Mouse (Mus musculus) megakaryocyte, embryonic 14.5 days (primary cell): ENCODE results near the gene Ppp1r1c. TPM values are rescaled to one million over a fixed set of nuclear protein-coding genes. Genes with fewer than 3 reads are reported as not detected.

ENCODE experiments used
- H3K27me3 ChIP-seq: replicated peaks from 2 replicates; pipeline ENCODE3; 2012; ENCODE audit warnings: inconsistent platforms
- H3K36me3 ChIP-seq: replicated peaks from 2 replicates; pipeline ENCODE3; 2012; ENCODE audit warnings: low read length, inconsistent platforms, mixed read lengths
- H3K4me1 ChIP-seq: 2 replicates; pipeline ENCODE4 v1.6.1; 2012; ENCODE audit warnings: inconsistent platforms
- H3K4me3 ChIP-seq: replicated peaks from 2 replicates; pipeline ENCODE3; 2012; ENCODE audit warnings: moderate library complexity, mild to moderate bottlenecking, inconsistent platforms
- H3K9me3 ChIP-seq: 2 replicates; pipeline ENCODE4 v1.6.1; 2012; ENCODE audit warnings: inconsistent platforms
- FLI1 ChIP-seq: IDR thresholded peaks from 2 replicates; pipeline ENCODE4 v1.6.1; 2012; ENCODE audit warnings: low read length, inconsistent platforms, mixed read lengths
- GATA1 ChIP-seq: IDR thresholded peaks from 3 replicates; pipeline ENCODE4 v1.6.1; 2012; ENCODE audit warnings: mixed read lengths, low read length, inconsistent platforms, borderline replicate concordance
- polyA plus RNA-seq: library from polyadenylated mRNA; stranded (reverse); fragments of >175 nt; gene quantifications from 2 replicates; pipeline ENCODE4 v1.2.3, GENCODE M21; 2012; ENCODE audit warnings: low replicate concordance; ENCODE audit not compliant: insufficient read depth

The Ppp1r1c gene
- polyA plus RNA-seq, 1 experiment = not detected

DNA sequence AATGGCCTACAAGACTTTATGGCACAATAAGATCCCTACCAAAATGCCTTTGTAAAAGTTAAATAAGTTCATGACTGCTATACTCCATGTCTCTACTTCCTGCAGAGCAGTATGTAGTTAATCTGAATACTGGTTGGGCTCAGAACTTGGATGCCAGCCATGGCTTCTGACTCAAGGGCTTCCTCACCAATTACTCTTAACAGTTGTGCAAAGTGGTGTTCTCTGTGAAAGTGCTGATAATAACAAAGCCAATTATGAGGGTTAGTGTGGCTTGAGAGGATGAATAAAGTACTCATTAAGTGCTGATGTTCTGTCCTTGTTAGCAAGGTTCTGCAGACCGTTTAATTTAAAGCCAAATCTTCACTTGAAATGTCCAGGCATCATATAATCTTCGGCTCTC lies 31.4 kb downstream of the Ppp1r1c start:
- no peak overlapping the region for H3K4me3 ChIP-seq
- TF ChIP-seq GATA1 (no peak), FLI1 (no peak)
- H3K27me3 ChIP-seq = no peaks in the 10 kb centered on the region
- peaks cover 25% of the 10 kb centered on the region for H3K9me3 ChIP-seq
- H3K36me3 ChIP-seq = no peaks in the 10 kb centered on the region
- 0 out of 2 replicates have a peak, but pooled peaks cover 3% of the 10 kb centered on the region for H3K4me1 ChIP-seq

DNA sequence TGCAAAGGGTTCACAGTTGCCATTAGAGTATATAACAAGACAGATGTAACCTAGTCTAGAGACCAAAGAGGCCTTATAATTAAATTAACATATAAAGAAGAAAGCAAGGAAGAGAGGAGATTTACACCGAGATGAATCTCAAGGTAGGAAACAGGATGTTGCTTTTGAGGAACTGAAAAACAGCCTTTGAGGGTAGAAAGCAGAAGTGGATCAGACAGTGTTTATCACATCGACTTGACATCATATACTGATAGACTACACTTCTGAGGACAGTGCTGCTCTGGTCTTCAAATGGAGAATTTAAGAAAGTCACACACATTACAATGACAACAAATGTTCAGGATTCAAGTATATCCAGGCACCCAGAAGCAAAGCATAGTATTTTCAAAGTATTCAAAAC lies 34.4 kb downstream of the Ppp1r1c start:
- Histone ChIP-seq H3K4me1 (0 out of 2 replicates have a peak, but pooled peaks cover 3% of the 10 kb centered on the region), H3K9me3 (peaks cover 21% of the 10 kb centered on the region), H3K27me3 (no peaks in the 10 kb centered on the region), H3K4me3 (no peak overlapping the region), H3K36me3 (no peaks in the 10 kb centered on the region)
- no peak for TF ChIP-seq FLI1
- TF ChIP-seq GATA1 = no peak

DNA sequence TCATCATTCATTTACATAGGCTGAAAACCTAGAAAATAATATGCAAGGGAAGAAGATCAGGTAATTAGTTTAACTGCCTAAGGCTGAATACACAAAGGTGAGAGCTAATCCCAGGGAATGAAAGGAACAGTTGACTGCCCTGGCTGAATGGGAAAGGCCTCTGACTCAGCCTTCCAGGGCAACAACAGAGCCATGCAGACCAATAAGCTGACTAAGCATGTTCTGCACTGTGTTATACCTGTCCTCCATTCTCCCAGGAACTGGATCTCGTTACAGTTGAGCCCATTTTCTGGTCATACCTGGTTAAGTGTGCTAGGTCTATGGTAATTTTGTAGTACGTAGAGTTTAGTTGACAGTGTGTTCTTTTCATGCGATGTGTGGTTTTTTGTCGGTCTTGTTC lies 36.6 kb downstream of the Ppp1r1c start:
- peaks cover 7% of the 10 kb centered on the region for H3K9me3 ChIP-seq
- H3K36me3 ChIP-seq = no peaks in the 10 kb centered on the region
- TF ChIP-seq GATA1 = no peak
- TF ChIP-seq FLI1 = no peak
- 0 out of 2 replicates have a peak, but pooled peaks cover 2% of the 10 kb centered on the region for H3K4me1 ChIP-seq
- H3K27me3 ChIP-seq = no peaks in the 10 kb centered on the region
- H3K4me3 ChIP-seq = no peak overlapping the region

DNA sequence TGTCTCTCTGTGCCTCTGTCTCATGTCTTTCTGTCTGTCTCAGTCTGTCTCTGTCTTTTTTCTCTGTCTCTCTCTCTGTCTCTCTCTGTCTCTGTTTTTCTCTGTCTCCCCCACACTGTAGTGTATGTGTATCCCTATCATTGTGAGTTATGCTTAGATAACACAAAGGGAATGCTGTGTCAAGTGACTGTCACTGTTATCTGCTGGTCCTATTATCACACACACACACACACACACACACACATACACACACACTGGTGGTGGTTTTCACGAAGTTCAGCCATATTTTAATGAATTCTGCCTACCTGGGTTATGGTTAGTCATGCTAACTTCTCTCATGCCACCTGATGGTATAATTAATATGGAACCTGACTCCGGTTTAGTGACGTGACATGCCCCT lies 44.1 kb downstream of the Ppp1r1c start:
- TF ChIP-seq FLI1 = no peak
- no peak for TF ChIP-seq GATA1
- H3K36me3 ChIP-seq = no peaks in the 10 kb centered on the region
- H3K4me1 ChIP-seq = peaks cover 14% of the 10 kb centered on the region
- no peak overlapping the region for H3K4me3 ChIP-seq
- no peaks in the 10 kb centered on the region for H3K9me3 ChIP-seq
- no peaks in the 10 kb centered on the region for H3K27me3 ChIP-seq

DNA sequence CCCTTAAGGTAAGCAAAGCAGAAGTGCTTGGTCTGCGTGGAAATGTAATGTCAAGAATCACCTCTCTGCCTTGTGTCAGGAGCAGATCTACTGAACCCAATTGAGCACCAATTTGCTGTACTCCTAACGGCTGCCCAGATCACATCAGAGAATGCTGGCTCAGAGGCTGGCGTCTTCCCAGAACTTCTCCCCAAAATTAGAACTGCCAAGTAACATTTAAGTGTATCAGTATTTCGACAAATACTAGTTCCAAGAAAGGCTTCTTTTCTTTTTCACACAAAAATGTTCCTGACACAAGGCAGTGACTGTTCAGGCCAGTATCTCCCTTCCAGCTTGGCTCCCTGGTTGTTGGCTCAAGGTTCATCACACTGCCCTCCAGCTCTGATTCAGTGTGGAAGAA lies 52.4 kb downstream of the Ppp1r1c start:
- no peaks in the 10 kb centered on the region for H3K9me3 ChIP-seq
- no peaks in the 10 kb centered on the region for H3K36me3 ChIP-seq
- no peaks in the 10 kb centered on the region for H3K27me3 ChIP-seq
- H3K4me3 ChIP-seq = no peak overlapping the region
- peaks cover 27% of the 10 kb centered on the region for H3K4me1 ChIP-seq
- TF ChIP-seq FLI1 (no peak), GATA1 (no peak)

DNA sequence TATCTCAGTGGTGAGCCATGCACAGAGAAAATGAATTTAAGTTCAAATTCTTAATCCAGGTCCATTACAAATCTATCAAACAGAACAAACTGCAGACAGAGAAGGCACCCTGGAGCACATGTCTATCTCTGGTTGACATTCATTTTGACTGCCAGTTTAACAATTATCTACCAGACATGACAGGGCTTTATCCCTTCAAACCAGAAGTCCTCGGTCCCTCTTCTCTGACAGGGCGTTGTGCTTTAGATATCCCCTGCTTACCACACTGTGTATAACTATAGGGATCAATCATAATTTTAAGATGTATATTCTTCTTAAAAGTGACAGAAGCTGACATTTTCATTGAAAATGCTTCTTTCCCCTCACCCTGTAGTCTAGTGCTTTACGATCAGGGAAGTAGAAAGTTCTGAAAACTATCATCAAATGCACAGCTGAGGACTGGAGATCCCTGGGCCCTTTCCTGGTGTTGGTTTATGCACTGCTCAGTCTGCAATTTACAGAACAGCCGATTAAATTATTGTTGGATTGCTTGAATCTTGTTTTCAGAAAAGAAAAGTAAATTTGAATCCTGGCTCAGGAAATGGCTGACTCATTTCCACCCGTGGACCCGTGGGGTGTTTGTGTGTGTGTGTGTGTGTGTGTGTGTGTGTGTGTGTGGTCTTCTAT lies 55.3 kb downstream of the Ppp1r1c start:
- TF ChIP-seq FLI1 = no peak
- H3K27me3 ChIP-seq = no peaks in the 10 kb centered on the region
- no peaks in the 10 kb centered on the region for H3K9me3 ChIP-seq
- no peak overlapping the region for H3K4me3 ChIP-seq
- no peaks in the 10 kb centered on the region for H3K36me3 ChIP-seq
- peaks cover 21% of the 10 kb centered on the region for H3K4me1 ChIP-seq

DNA sequence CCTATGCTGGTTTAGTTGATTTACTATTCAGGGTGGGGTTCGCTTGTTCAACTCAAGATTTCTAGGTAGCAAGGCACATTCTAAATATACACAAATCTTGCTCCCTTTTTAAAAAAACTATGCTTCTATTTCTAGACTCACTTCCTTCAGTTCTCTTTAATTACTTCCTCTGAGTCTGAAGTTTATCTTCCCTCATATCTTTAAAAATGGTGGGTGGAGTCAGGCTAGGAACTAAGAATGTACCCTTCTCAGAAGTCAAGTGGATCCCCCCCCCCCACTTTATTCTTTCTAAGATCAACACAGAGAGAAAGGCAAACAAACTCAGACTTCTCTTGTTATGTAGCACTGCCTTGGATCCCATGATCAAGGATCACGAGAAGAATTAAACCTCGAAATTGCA lies 57.5 kb downstream of the Ppp1r1c start:
- no peak for TF ChIP-seq FLI1
- no peak for TF ChIP-seq GATA1

DNA sequence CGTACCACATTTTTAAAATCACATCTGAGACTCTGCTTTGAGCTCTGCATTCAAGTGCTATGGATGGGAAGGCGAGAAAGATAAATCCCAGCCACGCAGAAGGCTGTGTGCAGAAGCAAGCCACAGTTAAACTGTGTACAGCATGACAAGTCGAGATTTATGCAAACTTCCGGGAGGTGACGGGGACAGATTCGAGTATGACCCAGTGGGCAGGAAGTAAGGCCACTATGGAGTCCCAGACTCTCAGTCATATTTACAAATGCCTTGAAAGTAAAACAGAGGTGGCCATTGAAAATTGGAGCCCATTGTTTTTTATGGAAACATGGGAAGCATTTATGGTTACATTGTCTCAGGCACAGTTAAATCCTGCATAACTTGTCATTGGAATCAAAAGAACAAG lies 58.1 kb downstream of the Ppp1r1c start:
- TF ChIP-seq GATA1 (no peak), FLI1 (no peak)
- Histone ChIP-seq H3K27me3 (no peaks in the 10 kb centered on the region), H3K4me3 (no peak overlapping the region), H3K4me1 (peaks cover 11% of the 10 kb centered on the region), H3K36me3 (no peaks in the 10 kb centered on the region), H3K9me3 (no peaks in the 10 kb centered on the region)

More for the DNA sequence above, 57.5 kb downstream of the Ppp1r1c start:
- Histone ChIP-seq H3K27me3 (no peaks in the 10 kb centered on the region), H3K4me1 (peaks cover 15% of the 10 kb centered on the region), H3K36me3 (no peaks in the 10 kb centered on the region), H3K4me3 (no peak overlapping the region), H3K9me3 (no peaks in the 10 kb centered on the region)

DNA sequence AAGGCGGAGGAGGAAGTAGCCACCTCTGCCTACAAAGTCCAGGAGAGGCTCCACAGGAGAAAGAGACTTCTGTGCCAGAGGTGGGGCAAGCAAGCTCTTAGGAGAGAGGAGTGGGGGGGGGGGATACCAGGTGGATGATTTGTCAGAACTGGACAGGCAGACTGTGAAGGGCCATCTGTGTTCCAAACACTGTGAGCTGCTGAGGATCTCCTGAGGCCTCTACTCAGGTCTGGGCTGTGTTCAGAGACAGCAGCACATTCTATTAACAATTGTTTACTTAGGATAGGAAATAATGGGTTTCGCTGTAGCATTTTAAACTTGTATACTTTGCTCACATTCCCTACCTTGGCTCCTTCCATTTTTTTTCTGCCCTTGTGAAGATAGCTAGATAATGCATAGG lies 61.0 kb downstream of the Ppp1r1c start:
- Histone ChIP-seq H3K9me3 (no peaks in the 10 kb centered on the region), H3K27me3 (no peaks in the 10 kb centered on the region), H3K4me3 (no peak overlapping the region), H3K4me1 (peaks cover 10% of the 10 kb centered on the region), H3K36me3 (no peaks in the 10 kb centered on the region)
- TF ChIP-seq GATA1 = no peak
- no peak for TF ChIP-seq FLI1

DNA sequence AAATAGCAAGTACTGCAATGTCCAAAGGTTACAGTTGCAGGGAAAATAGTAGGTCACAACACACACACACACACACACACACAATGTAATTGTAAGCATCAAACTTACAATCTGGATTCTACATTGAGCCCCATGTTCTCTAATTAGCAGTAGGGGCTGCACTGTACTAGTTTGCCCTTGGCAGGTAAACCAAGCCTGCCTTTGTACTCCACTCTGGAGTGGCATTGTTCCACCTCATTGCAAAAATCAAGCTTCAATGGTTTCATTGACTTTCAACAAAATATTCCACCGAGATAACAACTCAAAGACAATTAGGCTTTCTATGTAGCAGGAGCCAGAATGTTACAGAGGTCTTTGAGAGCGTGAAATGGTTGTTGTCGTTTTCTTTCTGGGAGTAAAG lies 62.7 kb downstream of the Ppp1r1c start:
- TF ChIP-seq GATA1 (no peak), FLI1 (no peak)
- Histone ChIP-seq H3K4me3 (no peak overlapping the region), H3K9me3 (no peaks in the 10 kb centered on the region), H3K27me3 (no peaks in the 10 kb centered on the region), H3K36me3 (no peaks in the 10 kb centered on the region), H3K4me1 (peaks cover 8% of the 10 kb centered on the region; the same call in 1 of the 2 replicates)

DNA sequence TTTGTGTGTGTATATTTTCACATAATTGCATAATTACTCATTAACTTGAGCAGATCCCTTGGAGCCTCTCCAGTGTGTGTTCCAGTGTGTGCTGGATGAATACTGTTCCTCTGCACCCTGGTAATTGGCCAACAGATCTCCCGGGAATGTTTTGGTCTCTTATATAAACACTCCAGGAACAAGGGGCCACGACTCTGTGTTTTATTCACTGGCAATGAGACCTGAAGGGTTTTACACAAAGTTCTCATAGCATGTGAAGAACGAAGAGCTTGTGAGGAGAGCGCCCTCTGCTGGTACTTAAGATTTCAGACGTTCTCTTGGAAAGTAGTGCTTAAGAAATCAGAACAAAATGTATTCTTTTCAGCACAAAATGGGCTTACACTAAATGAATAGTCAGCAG lies 66.8 kb downstream of the Ppp1r1c start:
- TF ChIP-seq FLI1 = no peak
- no peak for TF ChIP-seq GATA1
- H3K36me3 ChIP-seq = no peaks in the 10 kb centered on the region
- no peak overlapping the region for H3K4me3 ChIP-seq

More for the DNA sequence above, 66.8 kb downstream of the Ppp1r1c start:
- Histone ChIP-seq H3K9me3 (no peaks in the 10 kb centered on the region), H3K4me1 (peaks cover 8% of the 10 kb centered on the region; the same call in 1 of the 2 replicates), H3K27me3 (no peaks in the 10 kb centered on the region)
